Mouse (Mus musculus): ENCODE data around the gene Gm609. TPM values are rescaled to one million over a fixed set of nuclear protein-coding genes. Genes with fewer than 3 reads are reported as not detected.
"Not testable (repeated sequence)": the region's sequence is repeated elsewhere in the genome, so short reads cannot be mapped to it uniquely, and the experiment has no call there.

Gene Gm609
- polyA plus RNA-seq, 1 experiment from 2014 or later = 0.68 TPM

DNA sequence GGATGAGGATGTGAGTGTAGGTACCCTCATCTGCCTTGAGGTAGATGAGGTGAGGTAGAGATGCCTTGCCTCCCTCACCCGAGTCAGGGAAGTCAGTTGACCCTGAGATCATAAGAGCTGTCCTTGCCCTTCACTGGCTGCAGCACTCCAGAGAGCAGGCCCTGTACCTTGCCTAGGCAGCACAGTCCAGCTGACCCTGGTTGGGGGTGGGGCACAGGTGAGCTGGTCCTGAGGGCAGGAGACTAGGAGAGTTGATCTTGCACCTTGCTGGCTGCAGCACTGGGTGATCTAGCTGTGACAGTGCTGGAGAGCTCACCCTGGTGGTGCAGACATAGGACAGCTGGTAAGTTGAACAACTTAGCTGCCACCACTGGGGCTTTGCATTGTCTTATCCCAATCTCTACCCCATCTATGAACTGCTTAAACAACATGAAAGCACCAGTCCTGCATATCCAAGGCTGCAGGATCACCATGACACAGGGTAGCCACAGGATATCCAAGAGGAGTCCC lies 55.5 kb downstream of the Gm609 start:
- H3K27ac ChIP-seq (ENCODE audit: low read length) = no peak overlapping the region
- H3K4me2 ChIP-seq (ENCODE audit: low read depth, low read length) = no peak overlapping the region
- H3K36me3 ChIP-seq (ENCODE audit: control insufficient read depth, insufficient read depth, low read length) = no peaks in the 10 kb centered on the region
- no peaks in the 10 kb centered on the region for H3K9me3 ChIP-seq (replicated peaks; ENCODE audit: control insufficient read depth, low read length)
- H3K4me1 ChIP-seq (ENCODE audit: control insufficient read depth, insufficient read depth, low read length) = no peaks in the 10 kb centered on the region
- WGBS = 79% methylated on average over 1 of the region's 1 CpGs
- H3K27me3 ChIP-seq (ENCODE audit: control insufficient read depth, insufficient read depth, low read length) = no peaks in the 10 kb centered on the region
- ATAC-seq (ENCODE audit: insufficient read depth, low FRiP score) = no peak
- H3K9ac ChIP-seq (ENCODE audit: low read length) = no peak overlapping the region
- H3K4me3 ChIP-seq (replicated peaks; ENCODE audit: low read length) = no peak overlapping the region

DNA sequence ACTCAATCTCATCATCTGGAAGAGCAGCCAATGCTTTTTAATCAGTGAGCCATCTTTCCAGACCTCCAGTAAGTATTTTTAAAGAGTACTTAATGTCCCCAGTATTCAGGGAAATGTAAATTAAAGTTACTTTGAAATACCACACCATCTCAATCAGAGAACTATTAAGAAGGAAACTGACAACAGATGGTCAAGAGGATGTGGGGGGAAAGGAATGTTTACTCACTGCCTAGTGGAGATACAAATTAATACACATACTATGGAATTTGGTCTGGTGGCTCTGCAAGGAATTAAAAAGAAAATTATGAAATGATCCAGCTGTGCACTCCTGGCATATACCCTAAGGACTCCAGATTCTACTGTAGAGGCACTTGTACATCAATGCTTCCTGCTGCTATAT lies 57.2 kb downstream of the Gm609 start:
- Histone ChIP-seq H3K27ac (ENCODE audit: low read length) (no peak overlapping the region), H3K27me3 (ENCODE audit: control insufficient read depth, insufficient read depth, low read length) (no peaks in the 10 kb centered on the region), H3K9ac (ENCODE audit: low read length) (no peak overlapping the region), H3K9me3 (replicated peaks; ENCODE audit: control insufficient read depth, low read length) (no peaks in the 10 kb centered on the region), H3K36me3 (ENCODE audit: control insufficient read depth, insufficient read depth, low read length) (no peaks in the 10 kb centered on the region), H3K4me1 (ENCODE audit: control insufficient read depth, insufficient read depth, low read length) (no peaks in the 10 kb centered on the region), H3K4me2 (ENCODE audit: low read depth, low read length) (no peak overlapping the region), H3K4me3 (replicated peaks; ENCODE audit: low read length) (no peak overlapping the region)
- no peak for ATAC-seq (ENCODE audit: insufficient read depth, low FRiP score)

DNA sequence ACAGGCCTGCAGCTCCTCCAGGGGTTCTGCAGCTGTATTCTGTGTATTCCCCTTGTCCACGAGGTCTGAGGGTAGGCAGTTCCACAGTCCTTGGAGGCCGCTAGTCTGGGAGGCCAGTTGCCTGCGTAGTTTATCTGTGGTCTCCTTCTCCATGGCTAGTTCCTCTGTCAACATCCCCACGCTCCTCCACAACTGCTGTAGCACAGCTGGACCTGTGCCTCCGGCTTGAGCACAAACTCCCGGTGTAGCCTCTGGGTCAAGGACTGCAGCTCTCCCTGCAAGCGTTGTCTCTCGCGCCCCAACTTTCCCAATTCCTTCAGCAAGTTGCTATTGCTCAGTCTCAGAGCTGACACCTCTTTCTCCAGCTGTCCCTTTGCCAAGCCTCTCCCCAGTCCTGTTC lies 65.1 kb downstream of the Gm609 start:
- H3K27me3 ChIP-seq (ENCODE audit: control insufficient read depth, insufficient read depth, low read length) = no peaks in the 10 kb centered on the region
- WGBS = 77% methylated on average over 9 of the region's 9 CpGs

GRCm38 (mm10) chr16:45413497-45413896 lies 79.3 kb downstream of the Gm609 start:
- Histone ChIP-seq H3K9me3 (replicated peaks; ENCODE audit: control insufficient read depth, low read length) (no peaks in the 10 kb centered on the region), H3K4me3 (replicated peaks; ENCODE audit: low read length) (no peak overlapping the region), H3K27me3 (ENCODE audit: control insufficient read depth, insufficient read depth, low read length) (no peaks in the 10 kb centered on the region), H3K27ac (ENCODE audit: low read length) (no peak overlapping the region), H3K36me3 (ENCODE audit: control insufficient read depth, insufficient read depth, low read length) (no peaks in the 10 kb centered on the region), H3K4me2 (ENCODE audit: low read depth, low read length) (no peak overlapping the region), H3K9ac (ENCODE audit: low read length) (no peak overlapping the region), H3K4me1 (ENCODE audit: control insufficient read depth, insufficient read depth, low read length) (no peaks in the 10 kb centered on the region; the same call in 1 of the 2 replicates)
- ATAC-seq (ENCODE audit: insufficient read depth, low FRiP score) = no peak

More for the DNA sequence above, 65.1 kb downstream of the Gm609 start:
- Histone ChIP-seq H3K27ac (ENCODE audit: low read length) (no peak overlapping the region), H3K4me1 (ENCODE audit: control insufficient read depth, insufficient read depth, low read length) (no peaks in the 10 kb centered on the region), H3K36me3 (ENCODE audit: control insufficient read depth, insufficient read depth, low read length) (no peaks in the 10 kb centered on the region), H3K4me3 (replicated peaks; ENCODE audit: low read length) (no peak overlapping the region), H3K9ac (ENCODE audit: low read length) (no peak overlapping the region), H3K9me3 (replicated peaks; ENCODE audit: control insufficient read depth, low read length) (no peaks in the 10 kb centered on the region), H3K4me2 (ENCODE audit: low read depth, low read length) (no peak overlapping the region)
- no peak for ATAC-seq (ENCODE audit: insufficient read depth, low FRiP score)

DNA sequence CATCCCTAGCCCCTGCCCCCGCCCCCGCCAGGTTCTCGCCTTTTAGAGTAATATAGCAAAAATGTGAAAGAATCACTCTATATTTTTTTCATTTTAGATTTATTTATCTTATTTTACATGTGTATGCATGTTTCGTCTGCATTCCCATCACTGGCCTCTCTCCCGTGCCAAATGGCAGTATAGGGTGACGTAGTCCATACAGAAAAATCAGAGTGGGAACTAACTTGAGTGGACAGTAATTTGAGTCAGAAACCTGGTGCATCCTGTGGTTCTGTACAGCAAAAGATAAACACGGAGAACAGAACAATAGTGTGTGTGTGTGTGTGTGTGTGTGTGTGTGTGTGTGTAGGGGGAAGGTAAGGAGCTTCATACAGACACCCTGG lies 83.7 kb downstream of the Gm609 start:
- not testable (repeated sequence) for H3K27ac ChIP-seq (ENCODE audit: low read length); H3K36me3 ChIP-seq (ENCODE audit: control insufficient read depth, insufficient read depth, low read length); H3K27me3 ChIP-seq (ENCODE audit: control insufficient read depth, insufficient read depth, low read length); H3K4me1 ChIP-seq (ENCODE audit: control insufficient read depth, insufficient read depth, low read length); H3K9me3 ChIP-seq (replicated peaks; ENCODE audit: control insufficient read depth, low read length)
- peak overlapping the region; percentile 66 for H3K4me3 ChIP-seq (replicated peaks; ENCODE audit: low read length)
- WGBS = 26% methylated on average over 7 of the region's 7 CpGs
- H3K9ac ChIP-seq (ENCODE audit: low read length) = peak overlapping the region; percentile 80
- ATAC-seq (ENCODE audit: insufficient read depth, low FRiP score) = peak; percentile 29; the same call in 1 of the 2 replicates
- peak overlapping the region; percentile 62 for H3K4me2 ChIP-seq (ENCODE audit: low read depth, low read length)

DNA sequence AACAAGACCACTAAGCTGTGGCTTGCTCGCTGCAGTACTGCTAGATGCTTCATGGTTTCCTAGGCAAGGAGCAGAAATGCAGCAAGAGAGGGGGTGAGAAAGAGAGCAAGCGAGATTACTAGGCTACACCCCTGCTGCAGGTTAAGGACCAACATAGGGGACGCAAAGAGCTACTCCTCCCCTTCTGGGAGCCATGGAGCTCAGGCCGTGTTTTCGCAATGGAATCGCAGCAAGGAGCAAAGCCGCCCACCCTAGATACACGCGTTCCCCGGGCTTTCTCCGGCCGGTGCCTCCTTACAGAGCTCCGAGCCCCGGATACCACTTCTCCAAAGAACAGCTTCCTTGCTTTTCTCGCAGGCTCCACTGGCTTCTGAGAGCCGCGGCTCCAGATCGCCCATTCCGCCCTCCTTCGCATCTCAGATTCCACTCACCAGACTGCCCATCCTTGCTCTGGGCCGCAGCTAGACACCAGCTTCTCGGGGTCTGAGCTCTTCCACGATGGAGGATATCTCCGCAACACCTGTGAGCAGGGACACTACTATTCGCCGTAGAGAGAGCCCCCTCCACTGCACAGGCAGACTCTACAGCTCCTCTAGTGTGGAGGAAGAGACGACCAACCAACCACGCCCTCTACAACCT lies 84.2 kb downstream of the Gm609 start, which contains the start of gene Cd200:
Gene Cd200, minus strand, starts transcription at position 629 of the 639 bp plus-strand sequence.
- Histone ChIP-seq H3K4me1 (ENCODE audit: control insufficient read depth, insufficient read depth, low read length) (no peaks in the 10 kb centered on the region; the same call in 1 of the 2 replicates), H3K27ac (ENCODE audit: low read length) (peak within 1 kb of the TSS; percentile 36), H3K27me3 (ENCODE audit: control insufficient read depth, insufficient read depth, low read length) (no peaks in the 10 kb centered on the region), H3K9me3 (replicated peaks; ENCODE audit: control insufficient read depth, low read length) (no peaks in the 10 kb centered on the region), H3K9ac (ENCODE audit: low read length) (peak within 1 kb of the TSS; percentile 80), H3K4me2 (ENCODE audit: low read depth, low read length) (peak within 1 kb of the TSS; percentile 62), H3K4me3 (replicated peaks; ENCODE audit: low read length) (peak within 1 kb of the TSS; percentile 66), H3K36me3 (ENCODE audit: control insufficient read depth, insufficient read depth, low read length) (no peaks in the 10 kb centered on the region)
- ATAC-seq (ENCODE audit: insufficient read depth, low FRiP score) = peak; percentile 92
- WGBS = under 1% methylated on average over 28 of the region's 28 CpGs

GRCm38 (mm10) chr16:45407645-45408400 lies 84.9 kb downstream of the Gm609 start:
- no peak for ATAC-seq (ENCODE audit: insufficient read depth, low FRiP score)
- Histone ChIP-seq H3K27ac (ENCODE audit: low read length) (peak overlapping the region; percentile 36; the same call in 1 of the 2 replicates), H3K4me3 (replicated peaks; ENCODE audit: low read length) (peak overlapping the region; percentile 66), H3K9ac (ENCODE audit: low read length) (peak overlapping the region; percentile 80), H3K9me3 (replicated peaks; ENCODE audit: control insufficient read depth, low read length) (no peaks in the 10 kb centered on the region), H3K27me3 (ENCODE audit: control insufficient read depth, insufficient read depth, low read length) (no peaks in the 10 kb centered on the region), H3K4me1 (ENCODE audit: control insufficient read depth, insufficient read depth, low read length) (no peaks in the 10 kb centered on the region; the same call in 1 of the 2 replicates), H3K4me2 (ENCODE audit: low read depth, low read length) (peak overlapping the region; percentile 62), H3K36me3 (ENCODE audit: control insufficient read depth, insufficient read depth, low read length) (no peaks in the 10 kb centered on the region)
- WGBS = 32% methylated on average over 9 of the region's 9 CpGs

DNA sequence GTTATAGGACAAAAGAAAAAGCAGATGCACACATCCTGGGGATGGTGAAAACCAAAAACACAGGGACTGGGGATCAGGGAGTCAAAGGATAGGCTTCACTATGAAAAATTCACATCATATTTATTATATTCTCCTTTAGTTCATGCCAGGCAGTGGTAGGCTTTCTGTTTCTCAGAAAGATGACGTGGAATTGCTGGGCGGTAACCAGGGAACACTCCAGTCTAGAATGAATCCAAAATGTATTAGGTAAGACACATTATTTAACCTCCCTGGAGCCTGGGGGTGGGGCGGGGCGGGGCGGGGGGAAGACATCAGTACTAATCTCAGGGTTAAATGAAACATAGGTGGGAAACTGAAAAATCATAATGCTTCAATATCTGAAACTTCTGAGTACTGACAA lies 85.7 kb downstream of the Gm609 start:
- Histone ChIP-seq H3K36me3 (ENCODE audit: control insufficient read depth, insufficient read depth, low read length) (no peaks in the 10 kb centered on the region), H3K4me1 (ENCODE audit: control insufficient read depth, insufficient read depth, low read length) (no peaks in the 10 kb centered on the region; the same call in 1 of the 2 replicates), H3K4me3 (replicated peaks; ENCODE audit: low read length) (peak overlapping the region; percentile 3; the same call in 1 of the 2 replicates), H3K9ac (ENCODE audit: low read length) (no peak overlapping the region), H3K9me3 (replicated peaks; ENCODE audit: control insufficient read depth, low read length) (no peaks in the 10 kb centered on the region), H3K27me3 (ENCODE audit: control insufficient read depth, insufficient read depth, low read length) (no peaks in the 10 kb centered on the region), H3K27ac (ENCODE audit: low read length) (no peak overlapping the region), H3K4me2 (ENCODE audit: low read depth, low read length) (no peak overlapping the region)
- ATAC-seq (ENCODE audit: insufficient read depth, low FRiP score) = no peak
- WGBS = 80% methylated on average over 5 of the region's 5 CpGs

GRCm38 (mm10) chr16:45402951-45403350 lies 89.8 kb downstream of the Gm609 start:
- no peak overlapping the region for H3K9ac ChIP-seq (ENCODE audit: low read length)

More at GRCm38 (mm10) chr16:45402951-45403350, 89.8 kb downstream of the Gm609 start:
- no peaks in the 10 kb centered on the region for H3K27me3 ChIP-seq (ENCODE audit: control insufficient read depth, insufficient read depth, low read length)
- H3K4me3 ChIP-seq (replicated peaks; ENCODE audit: low read length) = no peak overlapping the region
- H3K27ac ChIP-seq (ENCODE audit: low read length) = no peak overlapping the region
- peaks cover 5% of the 10 kb centered on the region; the same call in 1 of the 2 replicates for H3K4me1 ChIP-seq (ENCODE audit: control insufficient read depth, insufficient read depth, low read length)
- H3K9me3 ChIP-seq (replicated peaks; ENCODE audit: control insufficient read depth, low read length) = no peaks in the 10 kb centered on the region
- no peak for ATAC-seq (ENCODE audit: insufficient read depth, low FRiP score)
- no peaks in the 10 kb centered on the region for H3K36me3 ChIP-seq (ENCODE audit: control insufficient read depth, insufficient read depth, low read length)
- no peak overlapping the region for H3K4me2 ChIP-seq (ENCODE audit: low read depth, low read length)
- 71% methylated on average over 2 of the region's 2 CpGs for WGBS
